Mouse (Mus musculus) spleen, postnatal 4 days (tissue): ENCODE results near the gene Sf1.
A peak's percentile ranks its signal among the peaks of the same experiment; 100 is the strongest.

Experiments used
- DNase-seq, 2 experiments: peaks; one replicate each; pipeline ENCODE4 v3.0.0; 2022; ENCODE audit warnings: low spot score in 2 of 2

Gene Sf1

GRCm38 (mm10) chr19:6418984-6419692 is 55.6 kb downstream of the Sf1 start:
- no peak for DNase-seq

GRCm38 (mm10) chr19:6419805-6420310 is 56.4 kb downstream of the Sf1 start:
- no peak for DNase-seq

- no peak for DNase-seq
Observed at GRCm38 (mm10) chr19:6420481-6421210, 57.2 kb downstream of the Sf1 start.

- no peak for DNase-seq
Observed at GRCm38 (mm10) chr19:6421211-6421590, 57.7 kb downstream of the Sf1 start.

GRCm38 (mm10) chr19:6422014-6422413 is 58.5 kb downstream of the Sf1 start:
- DNase-seq: no peak

GRCm38 (mm10) chr19:6423241-6423640 is 59.8 kb downstream of the Sf1 start:
- DNase-seq: no peak

GRCm38 (mm10) chr19:6424137-6424881 is 60.8 kb downstream of the Sf1 start:
- no peak for DNase-seq

- no peak for DNase-seq
Observed at GRCm38 (mm10) chr19:6425595-6425994, 62.1 kb downstream of the Sf1 start.

GRCm38 (mm10) chr19:6426703-6427500 is 63.4 kb downstream of the Sf1 start:
- peak; percentile 54 to 81 for DNase-seq
